Mouse (Mus musculus): ENCODE data around the gene Glod4. TPM values are rescaled to one million over a fixed set of nuclear protein-coding genes. Genes with fewer than 3 reads are reported as not detected.
A peak's percentile ranks its signal among the peaks of the same experiment; 100 is the strongest.

Glod4 gene
- polyA plus RNA-seq, 1 experiment from 2014 or later = 68.9 TPM

GRCm38 (mm10) chr11:76125386-76125785, 118.1 kb downstream of the Glod4 start:
- H3K36me3 ChIP-seq (ENCODE audit: control insufficient read depth, insufficient read depth) = peaks cover 24% of the 10 kb centered on the region
- H3K27ac ChIP-seq (ENCODE audit: low read depth, low read length) = no peak overlapping the region
- no peak overlapping the region for H3K9ac ChIP-seq (ENCODE audit: low read depth, low read length)
- 0 out of 2 replicates have a peak, but pooled peaks cover 2% of the 10 kb centered on the region for H3K4me1 ChIP-seq (replicated peaks; ENCODE audit: control insufficient read depth, insufficient read depth, low read length)
- H3K4me3 ChIP-seq (ENCODE audit: low read depth, low read length) = no peak overlapping the region
- WGBS = 42% methylated on average over 8 of the region's 8 CpGs
- ATAC-seq = no peak
- no peak for TF ChIP-seq CTCF (IDR thresholded peaks at IDR 0.05; ENCODE audit: low read depth)
- no peaks in the 10 kb centered on the region for H3K9me3 ChIP-seq (ENCODE audit: control insufficient read depth)
- H3K4me2 ChIP-seq (replicated peaks; ENCODE audit: low read depth) = no peak overlapping the region
- H3K27me3 ChIP-seq (replicated peaks; ENCODE audit: control insufficient read depth, insufficient read depth, low read length) = no peaks in the 10 kb centered on the region

DNA sequence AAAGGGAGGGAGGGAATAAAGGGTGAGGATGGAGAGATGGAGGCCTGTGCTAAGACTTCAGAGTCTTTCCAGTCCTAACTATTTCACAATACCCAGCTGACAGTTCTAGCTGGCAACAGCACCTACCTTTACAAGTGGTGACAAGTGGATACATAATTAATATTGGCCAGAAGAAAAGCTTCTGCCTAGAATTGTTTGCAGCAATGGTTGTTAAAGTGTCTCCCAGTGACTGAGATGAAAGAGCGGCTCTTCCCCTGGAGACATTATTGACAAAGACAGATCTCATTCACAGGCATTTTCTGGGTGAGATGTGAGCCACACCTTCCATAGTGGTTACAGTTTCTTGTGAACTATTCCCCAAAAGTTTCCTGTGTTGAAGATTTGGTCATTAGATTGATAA, 120.0 kb downstream of the Glod4 start:
- Histone ChIP-seq H3K4me3 (ENCODE audit: low read depth, low read length) (no peak overlapping the region), H3K27me3 (replicated peaks; ENCODE audit: control insufficient read depth, insufficient read depth, low read length) (no peaks in the 10 kb centered on the region), H3K36me3 (ENCODE audit: control insufficient read depth, insufficient read depth) (peaks cover 33% of the 10 kb centered on the region), H3K27ac (ENCODE audit: low read depth, low read length) (no peak overlapping the region), H3K4me2 (replicated peaks; ENCODE audit: low read depth) (no peak overlapping the region), H3K9ac (ENCODE audit: low read depth, low read length) (no peak overlapping the region), H3K9me3 (ENCODE audit: control insufficient read depth) (no peaks in the 10 kb centered on the region), H3K4me1 (replicated peaks; ENCODE audit: control insufficient read depth, insufficient read depth, low read length) (0 out of 2 replicates have a peak, but pooled peaks cover 2% of the 10 kb centered on the region)
- ATAC-seq = no peak
- WGBS = 92% methylated on average over 1 of the region's 1 CpGs
- no peak for TF ChIP-seq CTCF (IDR thresholded peaks at IDR 0.05; ENCODE audit: low read depth)

DNA sequence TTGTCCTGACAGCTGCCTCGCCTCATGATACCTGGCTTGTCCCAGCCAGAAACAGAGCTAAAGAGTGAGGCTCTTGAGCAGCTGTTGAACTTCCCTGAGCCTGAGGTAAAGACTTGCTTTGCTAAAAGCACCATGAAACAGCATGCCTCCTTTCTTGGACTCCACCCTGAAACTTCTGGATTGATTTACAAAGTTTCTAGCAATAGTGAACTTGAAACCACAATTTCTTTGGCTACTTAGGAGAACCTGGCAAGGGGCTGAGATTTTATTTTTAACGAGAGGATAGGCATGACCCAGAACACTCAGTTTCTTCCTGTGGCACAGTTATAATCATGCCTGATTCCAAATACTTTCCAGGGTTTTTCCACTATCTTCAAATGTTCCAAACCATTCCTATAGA, 121.0 kb downstream of the Glod4 start:
- WGBS = 80% methylated on average over 2 of the region's 2 CpGs

GRCm38 (mm10) chr11:76121086-76121485, 122.4 kb downstream of the Glod4 start:
- no peak overlapping the region for H3K4me2 ChIP-seq (replicated peaks; ENCODE audit: low read depth)
- H3K36me3 ChIP-seq (ENCODE audit: control insufficient read depth, insufficient read depth) = peaks cover 55% of the 10 kb centered on the region
- ATAC-seq = no peak
- no peak overlapping the region for H3K9ac ChIP-seq (ENCODE audit: low read depth, low read length)
- WGBS = 47% methylated on average over 4 of the region's 4 CpGs
- no peak overlapping the region for H3K27ac ChIP-seq (ENCODE audit: low read depth, low read length)
- no peak overlapping the region for H3K4me3 ChIP-seq (ENCODE audit: low read depth, low read length)
- TF ChIP-seq CTCF (IDR thresholded peaks at IDR 0.05; ENCODE audit: low read depth) = no peak
- H3K27me3 ChIP-seq (replicated peaks; ENCODE audit: control insufficient read depth, insufficient read depth, low read length) = no peaks in the 10 kb centered on the region
- 0 out of 2 replicates have a peak, but pooled peaks cover 2% of the 10 kb centered on the region for H3K4me1 ChIP-seq (replicated peaks; ENCODE audit: control insufficient read depth, insufficient read depth, low read length)
- no peaks in the 10 kb centered on the region for H3K9me3 ChIP-seq (ENCODE audit: control insufficient read depth)

More for the DNA sequence above, 121.0 kb downstream of the Glod4 start:
- Histone ChIP-seq H3K27ac (ENCODE audit: low read depth, low read length) (no peak overlapping the region), H3K9ac (ENCODE audit: low read depth, low read length) (no peak overlapping the region), H3K4me3 (ENCODE audit: low read depth, low read length) (no peak overlapping the region), H3K4me2 (replicated peaks; ENCODE audit: low read depth) (no peak overlapping the region), H3K4me1 (replicated peaks; ENCODE audit: control insufficient read depth, insufficient read depth, low read length) (0 out of 2 replicates have a peak, but pooled peaks cover 2% of the 10 kb centered on the region), H3K36me3 (ENCODE audit: control insufficient read depth, insufficient read depth) (peaks cover 42% of the 10 kb centered on the region), H3K9me3 (ENCODE audit: control insufficient read depth) (no peaks in the 10 kb centered on the region), H3K27me3 (replicated peaks; ENCODE audit: control insufficient read depth, insufficient read depth, low read length) (no peaks in the 10 kb centered on the region)
- ATAC-seq = no peak
- no peak for TF ChIP-seq CTCF (IDR thresholded peaks at IDR 0.05; ENCODE audit: low read depth)

DNA sequence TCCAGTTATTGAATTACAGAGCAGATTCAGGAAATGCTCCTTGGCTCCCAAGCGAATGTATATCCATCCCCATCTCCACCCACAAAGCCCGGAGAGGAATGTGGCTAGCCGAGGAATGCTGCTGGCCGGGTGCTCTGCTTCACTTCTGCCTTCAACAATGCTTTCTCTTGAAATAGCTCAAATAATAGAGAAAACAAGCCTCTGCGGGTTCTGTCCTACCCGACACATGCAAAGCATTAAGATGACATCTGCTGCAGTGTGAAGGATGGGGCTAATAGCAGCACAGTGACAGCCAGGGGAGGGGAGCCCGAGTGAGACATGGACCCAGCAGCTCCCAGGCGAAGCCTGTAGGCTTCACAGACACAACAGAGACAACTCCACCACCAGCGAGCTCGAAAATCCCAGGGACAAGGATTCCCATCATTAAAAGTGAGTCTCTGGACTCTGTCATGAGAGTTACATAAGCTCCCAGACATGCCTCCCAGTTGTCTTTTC, 123.1 kb downstream of the Glod4 start:
- H3K36me3 ChIP-seq (ENCODE audit: control insufficient read depth, insufficient read depth) = peaks cover 58% of the 10 kb centered on the region

GRCm38 (mm10) chr11:76110416-76110815, 133.1 kb downstream of the Glod4 start:
- H3K9me3 ChIP-seq (ENCODE audit: control insufficient read depth) = no peaks in the 10 kb centered on the region
- no peaks in the 10 kb centered on the region for H3K27me3 ChIP-seq (replicated peaks; ENCODE audit: control insufficient read depth, insufficient read depth, low read length)
- no peak for TF ChIP-seq CTCF (IDR thresholded peaks at IDR 0.05; ENCODE audit: low read depth)
- H3K4me3 ChIP-seq (ENCODE audit: low read depth, low read length) = no peak overlapping the region
- peaks cover 35% of the 10 kb centered on the region for H3K36me3 ChIP-seq (ENCODE audit: control insufficient read depth, insufficient read depth)
- no peak overlapping the region for H3K27ac ChIP-seq (ENCODE audit: low read depth, low read length)
- no peak overlapping the region for H3K4me2 ChIP-seq (replicated peaks; ENCODE audit: low read depth)
- no peak overlapping the region for H3K9ac ChIP-seq (ENCODE audit: low read depth, low read length)
- no peaks in the 10 kb centered on the region for H3K4me1 ChIP-seq (replicated peaks; ENCODE audit: control insufficient read depth, insufficient read depth, low read length)
- ATAC-seq = no peak
- WGBS = 96% methylated on average over 3 of the region's 3 CpGs

More for the DNA sequence above, 123.1 kb downstream of the Glod4 start:
- Histone ChIP-seq H3K9ac (ENCODE audit: low read depth, low read length) (no peak overlapping the region), H3K27me3 (replicated peaks; ENCODE audit: control insufficient read depth, insufficient read depth, low read length) (no peaks in the 10 kb centered on the region), H3K4me1 (replicated peaks; ENCODE audit: control insufficient read depth, insufficient read depth, low read length) (0 out of 2 replicates have a peak, but pooled peaks cover 2% of the 10 kb centered on the region), H3K27ac (ENCODE audit: low read depth, low read length) (peak overlapping the region; percentile 50; the same call in 1 of the 2 replicates), H3K4me3 (ENCODE audit: low read depth, low read length) (no peak overlapping the region), H3K4me2 (replicated peaks; ENCODE audit: low read depth) (no peak overlapping the region), H3K9me3 (ENCODE audit: control insufficient read depth) (no peaks in the 10 kb centered on the region)
- ATAC-seq = no peak
- no peak for TF ChIP-seq CTCF (IDR thresholded peaks at IDR 0.05; ENCODE audit: low read depth)
- 35% methylated on average over 10 of the region's 10 CpGs for WGBS
